Mouse (Mus musculus) frontal cortex, postnatal 25 days (tissue): Measurements from ENCODE around the gene Smok2a.
"Not testable (repeated sequence)": the region's sequence is repeated elsewhere in the genome, so short reads cannot be mapped to it uniquely, and the experiment has no call there.

Experiments used
- DNase-seq, 2 experiments: peaks; one replicate each; pipeline ENCODE4 v3.0.0; 2022; ENCODE audit warnings: low spot score in 2 of 2

Smok2a gene

DNA sequence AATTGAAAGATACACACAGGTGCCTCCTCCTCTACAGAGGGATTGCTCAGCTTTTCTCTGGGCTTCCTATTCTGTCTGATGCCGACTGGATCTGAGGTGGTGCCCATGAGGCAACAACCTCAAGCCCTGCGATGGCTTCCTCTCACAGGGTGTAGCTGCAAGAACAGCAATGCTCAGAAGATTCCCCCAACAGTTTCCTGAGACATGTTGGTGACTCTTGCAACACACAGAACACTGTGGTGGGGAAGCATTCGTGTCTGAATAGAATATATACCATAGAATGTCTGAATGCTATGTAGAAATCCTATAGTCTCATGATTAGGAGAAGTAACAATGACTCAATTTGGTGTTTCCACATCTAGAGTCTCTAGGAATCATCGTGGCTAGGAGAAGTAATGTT lies 6.8 kb upstream of the Smok2a start:
- no peak for DNase-seq

DNA sequence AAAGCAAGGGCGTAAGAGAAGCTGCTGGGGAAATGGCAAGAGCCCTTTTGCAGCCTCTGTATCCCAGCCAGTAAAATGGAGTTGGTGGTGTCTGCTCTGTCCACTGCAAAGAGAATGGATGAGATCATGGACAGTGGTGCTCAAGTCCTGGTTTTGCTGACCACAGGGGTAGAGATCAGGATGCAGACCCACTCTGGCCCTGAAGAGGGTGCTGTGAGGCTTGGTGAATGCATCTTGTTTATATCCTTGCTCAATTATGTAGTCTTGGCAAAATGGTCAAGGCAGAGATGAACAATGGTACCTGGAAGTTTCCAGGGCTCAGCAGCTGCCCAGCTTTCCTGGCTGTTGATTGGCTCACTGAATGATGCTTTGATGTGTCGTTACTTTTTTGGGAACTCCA lies 5.4 kb upstream of the Smok2a start:
- DNase-seq, result no peak

DNA sequence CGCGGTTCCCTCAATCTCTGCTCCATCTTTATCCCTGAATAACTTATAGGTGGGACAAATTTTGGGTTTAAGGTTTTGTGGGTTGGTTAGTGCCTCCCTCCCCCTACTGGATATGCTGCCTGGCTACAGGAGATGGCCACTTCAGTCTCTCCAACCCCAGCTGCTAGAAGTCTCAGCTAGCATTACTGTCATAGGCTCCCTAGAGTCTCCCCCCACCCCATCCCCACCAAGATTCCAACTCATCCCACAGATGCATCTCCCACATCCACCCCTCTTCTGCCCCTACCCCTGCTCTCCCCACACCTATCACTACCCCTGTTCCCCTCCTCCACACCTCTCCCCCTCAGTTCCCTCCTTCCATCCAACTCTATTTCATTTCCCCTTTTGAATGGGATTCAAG lies 933 bp downstream of the Smok2a start:
- not testable (repeated sequence) for DNase-seq

- not testable (repeated sequence) for DNase-seq
These were observed 9.0 kb downstream of the Smok2a start, which contains the start of gene Smok2b for GRCm38 (mm10) chr17:13229957-13230356. TSS of gene Smok2b (plus strand) at chr17:13230257.

DNA sequence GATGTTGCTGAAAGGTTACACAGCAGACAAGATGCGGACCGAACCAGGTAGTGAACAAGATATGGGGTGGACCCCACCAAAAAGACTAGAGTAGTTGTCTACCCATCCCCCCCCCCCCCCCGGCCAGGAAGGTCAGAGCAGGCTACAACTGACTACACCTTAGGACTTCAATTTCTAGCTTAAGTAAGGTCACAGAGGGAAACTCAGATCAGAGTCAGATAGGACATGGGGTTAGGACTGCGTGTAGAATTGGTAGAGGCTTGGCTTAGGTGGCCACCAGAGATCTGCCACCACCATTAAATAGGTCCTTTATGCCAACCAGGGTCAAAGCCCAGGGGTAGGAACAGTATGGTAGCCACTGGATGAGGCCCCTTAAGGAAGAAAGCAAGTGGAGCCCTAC lies 18.5 kb downstream of the Smok2a start:
- DNase-seq, result not testable (repeated sequence)

- DNase-seq, result not testable (repeated sequence)
These were observed 20.1 kb downstream of the Smok2a start for GRCm38 (mm10) chr17:13240807-13241727.

GRCm38 (mm10) chr17:13254786-13255185 lies 33.8 kb downstream of the Smok2a start:
- not testable (repeated sequence) for DNase-seq
